Mouse (Mus musculus): ENCODE data around the gene Fcor. TPM values are rescaled to one million over a fixed set of nuclear protein-coding genes. Genes with fewer than 3 reads are reported as not detected.

Gene Fcor
- total RNA-seq, 2 experiments from 2014 or later: 1.6 to 2.0 TPM

GRCm38 (mm10) chr8:3674671-3675070, 2.5 kb upstream of the Fcor start:
- DNase-seq: no peak

GRCm38 (mm10) chr8:3670388-3670787, 1.8 kb downstream of the Fcor start:
- DNase-seq: no peak

- no peak for DNase-seq
Measured at GRCm38 (mm10) chr8:3665507-3665906, 6.7 kb downstream of the Fcor start, which contains the start of gene Mcemp1. Mcemp1 (plus strand) TSS chr8:3665754.

- no peak for DNase-seq
Measured at GRCm38 (mm10) chr8:3664405-3664804, 7.8 kb downstream of the Fcor start.

- no peak for DNase-seq
Measured at GRCm38 (mm10) chr8:3660889-3661288, 11.3 kb downstream of the Fcor start.

GRCm38 (mm10) chr8:3656725-3657381, 15.3 kb downstream of the Fcor start:
- no peak for DNase-seq

GRCm38 (mm10) chr8:3655526-3655925, 16.6 kb downstream of the Fcor start, which contains the start of gene Retn:
Retn (plus strand) TSS chr8:3655770.
- no peak for DNase-seq

- no peak for DNase-seq
Measured at GRCm38 (mm10) chr8:3654726-3655508, 17.2 kb downstream of the Fcor start.

- DNase-seq: no peak
Measured at GRCm38 (mm10) chr8:3652845-3653244, 19.3 kb downstream of the Fcor start.

- no peak for DNase-seq
Measured at GRCm38 (mm10) chr8:3648990-3649389, 23.2 kb downstream of the Fcor start.

GRCm38 (mm10) chr8:3648268-3648667, 23.9 kb downstream of the Fcor start:
- DNase-seq: no peak

GRCm38 (mm10) chr8:3647561-3647960, 24.6 kb downstream of the Fcor start:
- DNase-seq: no peak

GRCm38 (mm10) chr8:3646824-3647531, 25.2 kb downstream of the Fcor start:
- no peak for DNase-seq

GRCm38 (mm10) chr8:3645804-3646203, 26.4 kb downstream of the Fcor start:
- no peak for DNase-seq

- no peak for DNase-seq
Measured at GRCm38 (mm10) chr8:3631478-3631875, 40.7 kb downstream of the Fcor start.

GRCm38 (mm10) chr8:3630647-3631477, 41.3 kb downstream of the Fcor start, which contains the start of gene Stxbp2:
Stxbp2 (plus strand) TSS chr8:3630955.
- no peak for DNase-seq

- no peak for DNase-seq
Measured at GRCm38 (mm10) chr8:3628014-3628413, 44.1 kb downstream of the Fcor start.

- no peak for DNase-seq
Measured at GRCm38 (mm10) chr8:3626971-3627370, 45.2 kb downstream of the Fcor start.

GRCm38 (mm10) chr8:3625445-3625844, 46.7 kb downstream of the Fcor start, which contains the start of gene Pcp2:
Pcp2 (minus strand) TSS chr8:3625545.
- DNase-seq: no peak

GRCm38 (mm10) chr8:3622119-3622518, 50.0 kb downstream of the Fcor start:
- no peak for DNase-seq

- peak; percentile 96 for DNase-seq
Measured at GRCm38 (mm10) chr8:3621199-3621970, 50.8 kb downstream of the Fcor start, which contains the start of the genes Xab2 and Pet100. Xab2 (minus strand) TSS chr8:3621316. Pet100 (plus strand) TSS chr8:3621548.

Measured in gastrocnemius, postnatal 10 days (tissue).